Mouse (Mus musculus): Measurements from ENCODE around the gene Slc7a11. TPM values are rescaled to one million over a fixed set of nuclear protein-coding genes. Genes with fewer than 3 reads are reported as not detected.

Gene Slc7a11
- polyA plus RNA-seq, 1 experiment from 2014 or later: 1.2 TPM

DNA sequence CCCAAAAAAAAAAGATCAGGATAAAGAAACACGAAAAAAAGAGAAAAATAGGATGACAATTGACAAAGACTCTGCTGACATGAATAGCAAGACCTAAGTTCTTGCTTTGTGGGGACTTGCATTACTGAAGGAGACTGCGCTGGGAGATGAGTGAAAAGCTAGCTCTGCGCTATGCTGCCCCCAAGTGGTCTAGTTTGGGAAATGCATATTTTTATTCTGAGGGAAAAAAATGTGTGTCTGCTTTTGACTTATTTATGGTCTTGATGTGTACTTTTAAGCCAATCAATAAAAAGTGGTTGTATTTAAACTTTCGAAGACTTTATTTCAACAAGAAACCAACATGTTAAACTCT lies 142.5 kb downstream of the Slc7a11 start:
- Histone ChIP-seq H3K4me2 (replicated peaks) (no peak overlapping the region), H3K4me3 (no peak overlapping the region)
- no peak for ATAC-seq (ENCODE audit: insufficient number of reproducible peaks, insufficient read depth, low FRiP score, low TSS enrichment)

DNA sequence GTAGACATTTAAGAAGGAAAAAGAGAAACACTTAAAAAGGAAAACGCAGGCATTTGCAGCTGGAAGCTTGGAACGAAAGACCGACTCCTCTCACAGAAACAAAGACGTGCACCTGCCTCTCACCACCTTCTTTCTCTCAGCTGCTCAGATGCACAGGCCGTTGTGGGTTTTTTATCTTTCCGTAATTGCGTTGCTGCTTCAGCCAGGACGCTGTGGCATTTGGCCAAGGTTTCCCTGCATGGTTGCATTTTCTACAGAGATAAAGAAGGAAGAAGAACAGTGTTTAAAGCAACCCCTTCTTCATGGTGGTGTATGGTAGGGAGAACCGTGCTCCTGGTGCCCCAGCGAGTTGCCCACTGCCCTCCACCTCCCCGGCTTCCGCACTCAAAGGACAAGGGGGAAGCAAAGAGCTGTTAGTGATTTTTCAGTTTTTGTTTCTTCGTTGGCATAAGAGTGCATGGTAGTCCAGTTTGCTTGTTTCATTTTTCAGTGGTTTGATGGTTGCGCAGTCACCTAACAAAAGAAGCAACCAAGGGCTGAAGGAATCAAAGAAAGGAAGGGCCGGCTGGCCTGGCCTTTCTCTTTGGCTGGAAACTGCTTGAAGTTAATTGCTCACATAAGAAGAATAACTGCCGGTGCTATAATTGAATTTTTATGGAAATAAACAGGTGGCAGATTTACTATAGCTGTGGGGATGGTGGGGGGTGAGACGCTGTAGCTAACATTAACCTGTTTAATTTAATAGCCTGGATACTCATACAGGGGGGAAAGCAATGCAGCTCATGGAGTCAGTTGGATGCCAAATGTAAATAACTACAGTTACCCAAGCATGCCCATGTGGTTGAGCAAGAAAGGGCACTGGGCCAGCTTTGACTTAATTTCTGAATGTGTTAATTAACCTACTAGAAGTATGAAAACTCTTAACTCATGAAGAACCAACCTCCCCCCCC lies 143.1 kb downstream of the Slc7a11 start:
- Histone ChIP-seq H3K4me3 (no peak overlapping the region), H3K9me3 (no peaks in the 10 kb centered on the region), H3K4me2 (replicated peaks) (no peak overlapping the region), H3K27me3 (no peaks in the 10 kb centered on the region), H3K4me1 (0 out of 2 replicates have a peak, but pooled peaks cover 2% of the 10 kb centered on the region), H3K36me3 (no peaks in the 10 kb centered on the region), H3K9ac (no peak overlapping the region), H3K27ac (0 out of 2 replicates have a peak overlapping the region, but pooled peaks have one; percentile 7)
- 78% methylated on average over 17 of the region's 17 CpGs for WGBS
- ATAC-seq (ENCODE audit: insufficient number of reproducible peaks, insufficient read depth, low FRiP score, low TSS enrichment): no peak

More for the DNA sequence above, 142.5 kb downstream of the Slc7a11 start:
- Histone ChIP-seq H3K27me3 (no peaks in the 10 kb centered on the region), H3K9ac (no peak overlapping the region), H3K4me1 (0 out of 2 replicates have a peak, but pooled peaks cover 2% of the 10 kb centered on the region), H3K9me3 (no peaks in the 10 kb centered on the region), H3K27ac (no peak overlapping the region), H3K36me3 (no peaks in the 10 kb centered on the region)
- WGBS: 2% methylated on average over 4 of the region's 4 CpGs

DNA sequence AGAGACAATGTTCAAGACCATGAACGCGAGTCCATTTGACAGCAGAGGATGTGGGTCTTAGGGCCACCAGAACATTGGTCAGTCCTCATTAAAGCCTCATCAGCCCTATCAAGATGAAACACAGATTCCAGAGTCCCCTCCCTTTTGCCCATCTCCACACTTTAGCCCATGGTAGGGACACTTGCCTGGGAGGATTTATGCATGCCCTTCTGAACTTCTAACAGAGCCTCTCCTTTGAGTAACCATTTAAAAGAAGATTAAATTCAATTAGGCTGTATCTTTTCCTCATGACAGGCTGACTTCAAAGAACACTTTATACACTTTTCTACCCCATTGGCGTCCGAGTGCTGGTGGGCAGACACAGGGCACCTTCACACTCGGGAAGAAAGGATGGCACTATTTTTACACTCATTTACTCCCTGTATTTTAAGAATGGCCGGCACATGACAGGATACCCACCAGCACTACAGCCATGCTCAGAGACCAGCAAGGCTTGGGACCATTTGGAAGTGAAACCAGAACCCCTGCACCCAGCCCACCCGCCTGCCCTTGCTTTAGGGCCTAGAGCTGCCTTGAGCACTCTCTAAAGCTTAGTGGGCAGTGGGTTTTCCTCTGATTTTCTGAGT lies 144.9 kb downstream of the Slc7a11 start:
- Histone ChIP-seq H3K27me3 (no peaks in the 10 kb centered on the region), H3K4me1 (0 out of 2 replicates have a peak, but pooled peaks cover 2% of the 10 kb centered on the region), H3K36me3 (no peaks in the 10 kb centered on the region), H3K9me3 (no peaks in the 10 kb centered on the region), H3K9ac (no peak overlapping the region), H3K4me3 (no peak overlapping the region), H3K27ac (no peak overlapping the region), H3K4me2 (replicated peaks) (no peak overlapping the region)
- no peak for ATAC-seq (ENCODE audit: insufficient number of reproducible peaks, insufficient read depth, low FRiP score, low TSS enrichment)
- 69% methylated on average over 7 of the region's 7 CpGs for WGBS

DNA sequence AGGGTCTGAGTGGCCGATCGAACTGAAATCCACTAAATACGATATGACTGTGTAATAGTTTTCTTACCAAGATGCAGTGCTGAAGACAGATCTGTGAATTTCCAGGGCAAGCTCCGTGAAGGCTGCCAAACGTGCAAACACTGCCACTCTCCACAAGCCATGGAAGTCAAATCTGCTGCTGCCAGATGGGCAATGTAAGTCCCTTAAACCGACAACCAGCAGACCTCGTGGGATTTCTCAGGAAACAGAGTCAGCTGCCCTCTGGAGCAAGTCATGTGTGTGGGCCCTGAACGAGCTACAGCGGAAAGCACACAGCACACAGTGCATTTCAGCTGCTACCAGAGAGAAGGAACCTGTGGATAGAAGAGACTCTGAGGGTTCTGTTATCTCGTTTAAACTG lies 146.5 kb downstream of the Slc7a11 start:
- no peak overlapping the region for H3K4me2 ChIP-seq (replicated peaks)
- no peak for ATAC-seq (ENCODE audit: insufficient number of reproducible peaks, insufficient read depth, low FRiP score, low TSS enrichment)
- no peak overlapping the region for H3K9ac ChIP-seq
- no peaks in the 10 kb centered on the region for H3K27me3 ChIP-seq
- no peaks in the 10 kb centered on the region for H3K36me3 ChIP-seq
- 0 out of 2 replicates have a peak, but pooled peaks cover 2% of the 10 kb centered on the region for H3K4me1 ChIP-seq
- H3K4me3 ChIP-seq: no peak overlapping the region
- WGBS: 50% methylated on average over 10 of the region's 10 CpGs
- no peaks in the 10 kb centered on the region for H3K9me3 ChIP-seq
- no peak overlapping the region for H3K27ac ChIP-seq

DNA sequence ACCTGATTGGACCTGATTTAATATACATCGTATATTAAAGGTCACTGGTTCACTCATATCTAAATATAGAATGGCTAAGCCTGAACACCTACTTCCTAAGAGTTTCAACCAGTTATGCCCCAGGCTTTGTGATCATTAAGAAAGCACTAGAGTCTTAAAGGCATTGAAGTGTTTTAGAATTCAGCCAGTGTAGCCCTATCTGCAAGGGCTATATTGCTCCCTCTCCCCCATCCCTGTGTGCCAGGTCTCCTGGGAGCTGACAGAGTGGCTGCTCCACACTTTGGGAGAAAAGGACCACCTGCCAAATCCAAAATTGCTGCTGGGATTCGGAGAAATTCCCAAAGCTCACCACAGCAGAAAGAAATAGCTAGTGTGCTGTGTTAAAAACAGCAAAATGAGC lies 168.4 kb downstream of the Slc7a11 start:
- Histone ChIP-seq H3K9ac (no peak overlapping the region), H3K27me3 (no peaks in the 10 kb centered on the region), H3K27ac (no peak overlapping the region), H3K36me3 (no peaks in the 10 kb centered on the region), H3K4me3 (no peak overlapping the region), H3K4me2 (replicated peaks) (no peak overlapping the region), H3K9me3 (no peaks in the 10 kb centered on the region), H3K4me1 (0 out of 2 replicates have a peak, but pooled peaks cover 2% of the 10 kb centered on the region)
- 78% methylated on average over 2 of the region's 2 CpGs for WGBS
- ATAC-seq (ENCODE audit: insufficient number of reproducible peaks, insufficient read depth, low FRiP score, low TSS enrichment): no peak

DNA sequence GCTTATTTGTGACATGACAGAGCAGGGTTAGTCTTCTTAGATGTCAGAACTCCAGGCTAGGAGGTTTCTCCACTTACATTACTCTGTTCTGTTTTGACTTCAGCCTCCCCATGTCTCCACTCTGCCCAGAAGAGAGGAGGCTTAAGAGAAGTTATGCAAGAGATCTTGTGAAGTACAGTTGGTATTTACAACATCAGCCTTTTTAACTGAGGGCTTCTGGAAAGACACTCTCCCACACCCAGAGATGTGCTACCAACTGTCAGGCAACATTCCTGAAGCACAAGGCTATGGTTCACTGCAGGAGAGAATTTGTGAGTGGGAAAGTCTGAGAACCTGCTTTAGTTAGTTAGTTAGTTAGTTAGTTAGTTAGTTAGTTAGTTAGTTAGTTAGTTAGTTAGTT lies 171.2 kb downstream of the Slc7a11 start:
- Histone ChIP-seq H3K4me2 (replicated peaks) (no peak overlapping the region), H3K27ac (no peak overlapping the region), H3K36me3 (no peaks in the 10 kb centered on the region), H3K9ac (no peak overlapping the region), H3K4me1 (0 out of 2 replicates have a peak, but pooled peaks cover 2% of the 10 kb centered on the region), H3K27me3 (no peaks in the 10 kb centered on the region), H3K9me3 (no peaks in the 10 kb centered on the region), H3K4me3 (no peak overlapping the region)
- no peak for ATAC-seq (ENCODE audit: insufficient number of reproducible peaks, insufficient read depth, low FRiP score, low TSS enrichment)

DNA sequence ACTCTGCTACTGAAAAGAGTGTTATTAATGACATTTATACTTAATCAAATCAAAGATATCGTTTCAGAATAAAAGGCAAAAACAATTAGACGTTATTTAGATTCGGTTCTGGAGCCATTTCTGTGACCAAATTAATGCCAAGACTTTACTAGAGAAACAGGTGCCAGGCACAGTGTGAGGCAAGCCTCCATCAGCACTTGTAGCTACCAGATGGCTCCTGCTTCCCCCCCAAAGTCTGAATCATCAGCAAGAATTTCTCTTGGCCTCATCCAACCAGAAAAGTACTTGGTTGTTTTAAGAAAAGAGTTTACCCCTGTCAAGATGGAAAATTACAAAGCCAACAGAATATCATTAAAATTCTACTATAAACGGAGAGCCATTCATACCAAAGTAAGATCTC lies 173.7 kb downstream of the Slc7a11 start:
- H3K27me3 ChIP-seq: no peaks in the 10 kb centered on the region
- H3K27ac ChIP-seq: no peak overlapping the region
- no peak overlapping the region for H3K9ac ChIP-seq
- WGBS: 81% methylated on average over 4 of the region's 4 CpGs
- no peaks in the 10 kb centered on the region for H3K4me1 ChIP-seq
- no peak for ATAC-seq (ENCODE audit: insufficient number of reproducible peaks, insufficient read depth, low FRiP score, low TSS enrichment)
- no peak overlapping the region for H3K4me2 ChIP-seq (replicated peaks)
- no peaks in the 10 kb centered on the region for H3K9me3 ChIP-seq
- H3K4me3 ChIP-seq: no peak overlapping the region
- no peaks in the 10 kb centered on the region for H3K36me3 ChIP-seq

DNA sequence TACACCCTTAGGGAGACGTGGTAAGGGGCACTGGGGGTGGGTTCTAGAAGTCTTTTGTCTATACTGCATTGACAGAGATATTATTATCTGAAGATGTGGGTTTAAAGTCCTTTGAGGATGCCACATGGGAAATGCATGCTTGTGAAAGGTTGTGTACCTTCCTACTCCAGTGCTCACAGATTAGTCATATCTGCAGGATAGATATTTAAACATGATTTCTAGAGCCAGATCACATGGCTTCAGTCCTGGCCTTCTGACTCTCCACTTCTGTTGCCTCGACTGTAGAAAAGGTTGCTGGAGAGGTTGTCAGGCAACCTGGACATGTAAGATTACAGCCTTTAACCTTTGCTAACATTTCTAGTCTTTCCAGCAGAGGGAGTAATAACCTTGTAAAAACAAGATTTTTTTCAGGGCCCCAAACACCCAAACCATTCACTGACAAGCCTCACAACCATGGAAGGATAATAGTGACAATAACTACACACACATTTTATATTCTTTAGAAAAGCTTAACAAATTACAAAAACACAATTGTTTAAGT lies 180.8 kb downstream of the Slc7a11 start:
- ATAC-seq (ENCODE audit: insufficient number of reproducible peaks, insufficient read depth, low FRiP score, low TSS enrichment): no peak
- Histone ChIP-seq H3K9me3 (no peaks in the 10 kb centered on the region), H3K4me1 (no peaks in the 10 kb centered on the region), H3K4me2 (replicated peaks) (no peak overlapping the region), H3K36me3 (no peaks in the 10 kb centered on the region), H3K27ac (no peak overlapping the region), H3K27me3 (no peaks in the 10 kb centered on the region), H3K4me3 (no peak overlapping the region), H3K9ac (no peak overlapping the region)
- 55% methylated on average over 2 of the region's 2 CpGs for WGBS

DNA sequence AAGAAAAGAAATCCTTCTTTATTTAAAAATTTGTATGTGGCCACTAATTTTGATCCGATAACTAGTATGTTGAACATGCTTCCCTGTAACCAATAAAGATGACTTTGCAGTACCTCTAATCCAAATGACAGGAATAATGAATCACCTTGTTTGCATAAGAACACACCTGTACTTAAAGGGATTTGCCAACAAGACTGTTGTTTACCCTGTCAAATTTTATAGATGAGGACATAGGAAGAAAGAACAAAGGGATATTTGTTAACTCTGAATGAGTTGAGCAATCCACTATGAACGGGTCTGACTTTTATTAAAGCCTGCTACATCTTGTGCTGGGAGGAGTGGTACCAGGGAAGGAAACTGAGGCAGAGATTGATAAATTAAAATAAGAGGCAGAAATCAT lies 181.3 kb downstream of the Slc7a11 start:
- H3K4me3 ChIP-seq: no peak overlapping the region
- no peak overlapping the region for H3K9ac ChIP-seq
- WGBS: 75% methylated on average over 2 of the region's 2 CpGs
- no peak overlapping the region for H3K4me2 ChIP-seq (replicated peaks)
- no peak overlapping the region for H3K27ac ChIP-seq
- no peaks in the 10 kb centered on the region for H3K9me3 ChIP-seq
- H3K4me1 ChIP-seq: no peaks in the 10 kb centered on the region
- ATAC-seq (ENCODE audit: insufficient number of reproducible peaks, insufficient read depth, low FRiP score, low TSS enrichment): no peak
- no peaks in the 10 kb centered on the region for H3K36me3 ChIP-seq
- no peaks in the 10 kb centered on the region for H3K27me3 ChIP-seq

DNA sequence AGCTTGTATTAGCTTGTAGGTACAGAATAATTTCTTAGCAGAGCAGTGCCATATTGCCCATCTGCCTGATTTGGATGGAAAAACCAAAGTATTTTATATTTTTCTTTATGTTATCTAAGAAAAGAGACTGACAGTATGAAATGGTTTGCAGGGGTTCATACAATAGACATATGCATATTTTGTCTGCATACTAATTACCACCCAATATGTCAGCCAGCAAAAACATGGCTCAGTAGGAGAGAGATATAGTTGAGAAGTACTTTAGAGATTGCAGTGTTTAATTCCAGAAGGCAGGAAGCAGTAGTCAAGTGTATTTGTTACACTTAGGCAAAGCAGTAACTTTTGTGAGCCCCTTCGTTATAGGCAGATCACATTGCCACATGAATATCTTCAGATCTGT lies 182.7 kb downstream of the Slc7a11 start:
- Histone ChIP-seq H3K36me3 (no peaks in the 10 kb centered on the region), H3K9ac (no peak overlapping the region), H3K27me3 (no peaks in the 10 kb centered on the region), H3K4me1 (no peaks in the 10 kb centered on the region), H3K4me2 (replicated peaks) (no peak overlapping the region), H3K9me3 (no peaks in the 10 kb centered on the region), H3K4me3 (no peak overlapping the region), H3K27ac (no peak overlapping the region)
- 86% methylated on average over 1 of the region's 1 CpGs for WGBS
- ATAC-seq (ENCODE audit: insufficient number of reproducible peaks, insufficient read depth, low FRiP score, low TSS enrichment): no peak

DNA sequence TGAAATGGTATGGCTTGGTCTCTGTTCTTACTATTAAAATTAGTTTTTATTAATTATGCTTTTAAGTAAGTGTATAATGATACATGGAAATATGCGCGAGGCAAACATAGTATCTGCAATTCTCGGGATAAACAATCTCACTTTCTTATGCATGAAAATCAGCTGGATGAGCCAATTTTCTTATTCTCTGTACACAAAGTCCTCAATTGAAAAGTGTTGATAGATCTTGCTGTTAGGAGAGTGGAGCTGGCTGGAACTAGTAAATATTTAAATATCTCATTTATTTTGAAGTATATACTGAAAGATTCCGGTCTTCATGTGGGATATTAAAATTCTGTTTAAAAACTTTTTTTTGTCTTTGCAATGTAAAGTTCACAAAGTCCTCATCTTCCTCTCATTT lies 184.6 kb downstream of the Slc7a11 start:
- Histone ChIP-seq H3K4me2 (replicated peaks) (no peak overlapping the region), H3K36me3 (no peaks in the 10 kb centered on the region), H3K27me3 (no peaks in the 10 kb centered on the region), H3K9ac (no peak overlapping the region), H3K27ac (no peak overlapping the region), H3K4me1 (no peaks in the 10 kb centered on the region), H3K4me3 (no peak overlapping the region), H3K9me3 (no peaks in the 10 kb centered on the region)
- ATAC-seq (ENCODE audit: insufficient number of reproducible peaks, insufficient read depth, low FRiP score, low TSS enrichment): no peak
- WGBS: 85% methylated on average over 4 of the region's 4 CpGs

Measured in embryonic facial prominence, embryonic 12.5 days (tissue).